Mouse (Mus musculus): Measurements from ENCODE around the gene Nudt16l1.

Nudt16l1 gene

GRCm38 (mm10) chr16:4938461-4938860, at the start of gene Nudt16l1:
TSS of gene Nudt16l1 (plus strand) at chr16:4938761.
- in situ Hi-C loops (cut with MboI; ENCODE audit: low pct_unique_long_range_greater_than_20kb in 1 of 2, low sequenced_read_pairs in 2 of 2, unreplicated experiment in 1 of 2), result no loop called here

DNA sequence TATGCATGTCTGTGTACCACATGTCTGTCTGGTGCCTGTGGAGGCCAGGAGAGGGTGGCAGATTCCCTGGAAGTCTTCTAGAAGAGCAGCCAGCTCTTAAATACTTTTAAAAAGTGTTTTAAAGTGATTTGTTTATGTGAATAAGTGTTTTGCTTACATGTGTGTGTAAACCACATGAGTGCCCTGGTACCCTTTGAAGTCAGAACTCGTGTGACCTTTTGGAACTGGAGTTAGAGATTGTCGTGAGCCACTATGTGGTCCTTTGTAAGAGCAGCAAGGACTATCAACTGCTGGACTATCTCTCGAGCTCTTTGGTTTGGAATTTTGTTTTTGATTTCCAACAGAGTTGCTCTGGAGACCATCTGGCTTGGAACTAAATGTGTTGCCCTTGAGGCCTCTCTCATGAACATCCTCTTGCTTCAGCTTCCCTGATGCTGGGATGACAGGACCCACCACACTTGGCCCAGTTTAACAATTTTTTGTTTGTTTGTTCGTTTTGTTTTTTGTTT, 48.3 kb upstream of the Nudt16l1 start:
- in situ Hi-C loops (cut with MboI; ENCODE audit: low pct_unique_long_range_greater_than_20kb in 1 of 2, low sequenced_read_pairs in 2 of 2, unreplicated experiment in 1 of 2), result no loop called here

GRCm38 (mm10) chr16:4892171-4892570, 46.4 kb upstream of the Nudt16l1 start:
- in situ Hi-C loops (cut with MboI; ENCODE audit: low pct_unique_long_range_greater_than_20kb in 1 of 2, low sequenced_read_pairs in 2 of 2, unreplicated experiment in 1 of 2), result no loop called here

- in situ Hi-C loops (cut with MboI; ENCODE audit: low pct_unique_long_range_greater_than_20kb in 1 of 2, low sequenced_read_pairs in 2 of 2, unreplicated experiment in 1 of 2), result no loop called here
These were observed 44.2 kb upstream of the Nudt16l1 start for GRCm38 (mm10) chr16:4894201-4894908.

DNA sequence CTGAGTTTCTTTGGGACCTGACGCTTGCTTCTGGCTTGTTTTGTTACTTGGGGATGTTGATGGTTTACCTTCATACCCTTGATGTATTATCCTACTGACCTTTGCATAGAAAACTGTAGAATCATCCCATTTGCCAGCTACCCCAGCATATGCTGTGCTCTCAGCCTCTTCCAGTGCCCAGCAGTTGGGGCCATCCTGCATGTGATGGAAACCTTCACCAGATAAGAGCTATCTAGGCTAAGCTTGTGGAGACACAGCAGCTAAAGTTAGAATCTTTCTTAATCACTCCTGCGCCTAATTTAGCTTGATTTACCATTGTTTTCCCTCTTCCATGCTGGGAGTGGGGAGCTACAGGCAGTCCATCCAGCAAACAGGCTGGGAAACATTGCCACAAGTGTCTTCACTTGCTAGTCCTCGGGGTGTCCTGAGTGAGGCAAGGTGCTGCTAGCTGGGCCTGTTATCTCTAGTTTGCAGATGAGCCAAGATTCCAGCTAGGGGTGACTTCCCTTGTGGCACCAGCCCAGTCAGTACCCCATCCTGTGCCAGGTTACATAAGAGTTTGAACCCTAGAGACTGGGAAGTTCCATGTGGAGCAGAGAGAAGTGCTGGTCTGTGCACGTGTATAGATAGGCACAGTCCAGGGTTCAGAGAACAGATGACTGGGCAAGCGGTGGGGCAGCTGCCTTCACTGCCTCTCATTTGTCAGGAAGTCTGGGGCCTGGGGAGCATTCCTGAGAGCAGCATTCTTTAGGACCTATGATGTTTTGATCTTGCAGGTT, 42.1 kb upstream of the Nudt16l1 start:
- in situ Hi-C loops (cut with MboI; ENCODE audit: low pct_unique_long_range_greater_than_20kb in 1 of 2, low sequenced_read_pairs in 2 of 2, unreplicated experiment in 1 of 2), result no loop called here

DNA sequence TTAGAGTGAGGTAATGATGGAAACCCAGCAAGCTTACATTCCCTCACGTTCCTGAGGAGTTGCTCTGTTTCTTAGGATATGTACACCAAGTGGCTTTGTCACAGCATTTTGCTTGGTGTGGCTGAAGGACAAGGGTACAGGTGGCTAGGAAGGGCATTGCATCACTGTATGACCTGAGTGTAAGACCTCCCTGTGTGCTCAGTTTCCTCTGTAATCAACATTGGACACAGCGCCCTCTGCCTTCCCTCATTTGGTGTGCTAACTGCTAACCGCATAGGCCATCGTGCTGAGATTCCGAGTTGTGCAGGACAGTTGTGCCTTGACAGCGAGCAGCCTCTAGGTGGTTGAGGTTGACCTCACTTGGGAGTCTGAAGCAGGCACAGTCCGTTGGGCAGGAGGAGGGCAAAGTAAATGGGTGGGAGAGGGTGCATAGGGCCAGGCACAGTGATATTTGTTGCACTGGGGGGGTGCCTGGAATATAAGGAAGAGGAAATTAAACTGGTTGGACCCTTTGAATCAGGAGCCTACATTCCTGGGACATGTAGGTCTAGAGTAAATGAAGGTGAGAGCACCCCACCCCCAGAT, 41.3 kb upstream of the Nudt16l1 start:
- in situ Hi-C loops (cut with MboI; ENCODE audit: low pct_unique_long_range_greater_than_20kb in 1 of 2, low sequenced_read_pairs in 2 of 2, unreplicated experiment in 1 of 2), result no loop called here

DNA sequence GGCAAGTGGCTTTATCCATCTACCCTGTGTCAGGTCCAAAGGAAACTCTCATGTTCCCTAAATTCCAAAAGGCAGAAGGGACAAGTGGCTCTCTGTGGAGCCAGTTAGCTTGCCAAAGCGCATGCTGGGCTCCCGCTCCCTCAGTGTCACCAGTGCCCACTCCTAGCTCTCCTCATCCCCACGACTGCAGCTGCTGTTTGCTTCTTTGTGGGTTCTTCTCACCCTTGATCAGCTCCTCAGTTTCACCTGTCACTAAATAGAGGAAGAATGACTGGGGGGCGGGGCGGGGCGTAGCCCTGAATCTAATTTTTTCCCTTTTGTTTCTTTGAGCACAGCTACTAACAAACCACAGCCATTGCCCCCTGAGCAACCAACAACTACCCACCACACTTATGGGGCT, 39.7 kb upstream of the Nudt16l1 start:
- in situ Hi-C loops (cut with MboI; ENCODE audit: low pct_unique_long_range_greater_than_20kb in 1 of 2, low sequenced_read_pairs in 2 of 2, unreplicated experiment in 1 of 2), result no loop called here

DNA sequence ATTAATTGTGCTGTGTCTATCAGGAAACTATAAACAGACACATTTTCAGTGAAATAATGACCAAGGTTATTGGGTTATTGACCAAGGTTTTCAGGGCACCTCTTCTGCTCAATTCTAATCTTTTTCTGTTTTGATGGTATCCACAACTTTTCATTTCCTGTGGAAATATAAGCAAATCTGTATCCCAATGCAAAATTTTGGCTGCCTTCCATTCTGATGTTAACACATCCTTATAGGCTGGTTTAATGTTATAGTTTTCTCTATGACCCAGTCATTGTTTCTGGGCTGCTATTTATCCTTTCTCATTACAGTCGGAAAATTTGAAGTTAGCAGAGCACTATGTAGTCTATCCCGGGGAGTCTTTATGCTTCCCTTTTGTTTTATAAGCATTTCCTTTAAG, 38.9 kb upstream of the Nudt16l1 start:
- in situ Hi-C loops (cut with MboI; ENCODE audit: low pct_unique_long_range_greater_than_20kb in 1 of 2, low sequenced_read_pairs in 2 of 2, unreplicated experiment in 1 of 2), result no loop called here

GRCm38 (mm10) chr16:4901167-4901566, 37.4 kb upstream of the Nudt16l1 start:
- in situ Hi-C loops (cut with MboI; ENCODE audit: low pct_unique_long_range_greater_than_20kb in 1 of 2, low sequenced_read_pairs in 2 of 2, unreplicated experiment in 1 of 2), result no loop called here

DNA sequence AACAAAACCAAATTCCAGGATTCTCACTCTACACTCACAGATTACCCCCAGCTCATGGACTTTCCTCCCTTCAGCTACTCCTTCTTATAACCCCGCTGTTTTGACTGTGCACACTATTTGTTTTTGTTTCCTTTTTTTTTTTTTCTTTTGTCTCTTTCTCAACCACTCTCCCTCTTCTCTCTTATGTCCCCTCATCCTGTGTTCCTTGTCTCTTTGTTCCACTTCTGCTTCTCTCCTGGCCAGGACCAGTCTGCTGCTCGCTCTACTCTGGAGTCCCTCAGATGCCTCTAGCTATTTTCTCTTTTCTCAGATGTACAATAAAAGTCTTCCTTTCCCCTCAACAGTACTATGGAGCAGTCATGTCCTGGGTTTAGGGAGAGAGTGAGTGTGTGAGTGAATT, 36.2 kb upstream of the Nudt16l1 start:
- in situ Hi-C loops (cut with MboI; ENCODE audit: low pct_unique_long_range_greater_than_20kb in 1 of 2, low sequenced_read_pairs in 2 of 2, unreplicated experiment in 1 of 2), result no loop called here

DNA sequence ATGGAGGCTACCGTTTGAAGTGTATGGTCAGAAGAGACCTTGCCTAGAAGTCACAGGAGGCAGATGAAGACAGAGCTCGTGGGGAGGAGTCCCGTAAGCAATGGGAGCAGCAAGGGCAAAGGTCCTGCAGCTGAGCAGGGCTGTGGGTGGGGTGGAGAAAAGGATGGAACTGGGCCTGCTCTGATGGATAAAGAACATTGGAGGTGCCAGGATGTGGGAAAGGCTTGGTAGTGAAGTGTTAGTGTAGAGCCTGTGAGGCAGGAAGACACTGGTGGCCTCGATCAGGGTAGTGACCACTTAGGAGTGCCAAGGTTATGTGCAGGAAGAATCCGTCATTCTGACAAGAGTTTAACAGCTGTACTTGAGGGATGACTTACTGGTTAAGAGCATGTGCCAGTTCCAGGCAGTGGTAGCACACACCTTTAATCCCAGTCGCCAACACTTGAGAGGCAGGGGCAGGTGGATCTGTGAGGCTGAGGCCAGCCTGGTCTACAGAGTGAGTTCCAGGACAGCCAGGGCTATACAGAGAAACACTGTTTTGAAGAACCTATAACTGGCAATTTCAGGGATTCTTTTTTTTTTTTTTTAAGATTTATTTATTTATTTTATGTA, 35.0 kb upstream of the Nudt16l1 start:
- in situ Hi-C loops (cut with MboI; ENCODE audit: low pct_unique_long_range_greater_than_20kb in 1 of 2, low sequenced_read_pairs in 2 of 2, unreplicated experiment in 1 of 2), result no loop called here

DNA sequence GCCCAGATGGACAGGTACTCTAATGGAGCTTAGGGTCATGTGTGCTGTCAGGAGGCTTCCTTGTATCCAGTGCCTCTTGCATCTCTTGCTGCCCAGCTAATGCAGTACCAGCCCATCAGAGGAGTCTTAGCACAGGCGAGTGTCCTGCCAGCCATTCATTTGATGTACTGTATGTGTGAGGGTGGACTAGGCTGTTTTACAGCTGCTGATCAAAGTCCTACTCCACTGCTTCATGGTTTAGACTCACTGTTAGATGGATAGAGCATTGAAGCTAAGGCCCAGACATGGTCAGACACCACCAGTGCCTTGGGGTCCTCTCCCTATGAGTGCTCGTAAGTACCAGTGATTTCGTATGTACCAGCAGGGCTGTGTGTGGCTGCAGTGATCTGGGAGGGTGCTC, 33.7 kb upstream of the Nudt16l1 start:
- in situ Hi-C loops (cut with MboI; ENCODE audit: low pct_unique_long_range_greater_than_20kb in 1 of 2, low sequenced_read_pairs in 2 of 2, unreplicated experiment in 1 of 2), result no loop called here

- in situ Hi-C loops (cut with MboI; ENCODE audit: low pct_unique_long_range_greater_than_20kb in 1 of 2, low sequenced_read_pairs in 2 of 2, unreplicated experiment in 1 of 2), result no loop called here
These were observed 33.0 kb upstream of the Nudt16l1 start for GRCm38 (mm10) chr16:4905591-4905990.

DNA sequence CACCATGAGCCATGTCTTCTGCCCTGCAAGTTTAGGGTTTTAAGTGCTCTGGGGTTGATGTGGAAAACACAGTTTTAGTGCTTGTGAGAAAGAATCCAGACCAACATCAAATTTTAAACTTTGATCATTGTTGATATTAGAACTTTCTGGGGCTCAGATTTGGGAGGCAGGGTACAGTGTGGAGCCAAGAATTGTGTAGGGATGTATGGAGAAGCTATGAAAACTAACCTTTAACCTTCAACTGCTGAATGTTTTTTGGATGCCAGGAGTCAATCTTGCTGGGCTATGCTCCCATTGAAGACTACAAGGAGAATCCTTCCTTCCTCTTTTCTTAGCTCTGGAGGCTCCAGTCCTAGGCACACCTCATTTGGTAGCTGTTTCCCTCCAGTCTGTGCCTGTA, 32.0 kb upstream of the Nudt16l1 start:
- in situ Hi-C loops (cut with MboI; ENCODE audit: low pct_unique_long_range_greater_than_20kb in 1 of 2, low sequenced_read_pairs in 2 of 2, unreplicated experiment in 1 of 2), result no loop called here

- in situ Hi-C loops (cut with MboI; ENCODE audit: low pct_unique_long_range_greater_than_20kb in 1 of 2, low sequenced_read_pairs in 2 of 2, unreplicated experiment in 1 of 2), result no loop called here
These were observed 31.2 kb upstream of the Nudt16l1 start for GRCm38 (mm10) chr16:4907386-4907785.

DNA sequence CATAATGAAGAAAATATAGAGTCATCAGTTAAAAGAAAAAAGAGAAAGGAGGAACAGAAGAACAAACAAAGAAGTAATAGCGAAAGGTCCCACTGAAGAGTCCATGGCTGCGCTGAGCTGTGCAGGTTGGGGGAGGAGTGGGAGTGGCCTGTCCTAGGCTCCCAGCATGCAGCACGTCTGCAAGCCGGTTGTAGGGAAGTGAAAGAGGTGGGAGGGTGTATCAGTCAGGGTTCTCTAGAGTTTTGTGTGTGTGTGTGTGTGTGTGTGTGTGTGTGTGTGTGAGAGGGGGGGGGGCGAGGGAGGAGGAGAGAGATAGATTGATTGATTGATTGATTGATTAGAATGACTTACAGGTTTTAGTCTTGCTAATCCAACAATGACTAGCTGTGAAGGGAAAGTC, 30.6 kb upstream of the Nudt16l1 start:
- in situ Hi-C loops (cut with MboI; ENCODE audit: low pct_unique_long_range_greater_than_20kb in 1 of 2, low sequenced_read_pairs in 2 of 2, unreplicated experiment in 1 of 2), result no loop called here

GRCm38 (mm10) chr16:4909745-4910144, 28.8 kb upstream of the Nudt16l1 start:
- in situ Hi-C loops (cut with MboI; ENCODE audit: low pct_unique_long_range_greater_than_20kb in 1 of 2, low sequenced_read_pairs in 2 of 2, unreplicated experiment in 1 of 2), result no loop called here

- in situ Hi-C loops (cut with MboI; ENCODE audit: low pct_unique_long_range_greater_than_20kb in 1 of 2, low sequenced_read_pairs in 2 of 2, unreplicated experiment in 1 of 2), result no loop called here
These were observed 27.8 kb upstream of the Nudt16l1 start for GRCm38 (mm10) chr16:4910758-4911157.

GRCm38 (mm10) chr16:4912074-4912648, 26.4 kb upstream of the Nudt16l1 start:
- in situ Hi-C loops (cut with MboI; ENCODE audit: low pct_unique_long_range_greater_than_20kb in 1 of 2, low sequenced_read_pairs in 2 of 2, unreplicated experiment in 1 of 2), result no loop called here

All from mouse embryonic stem cell (cell line).